Mouse (Mus musculus): ENCODE data around the gene Spc24. TPM values are rescaled to one million over a fixed set of nuclear protein-coding genes. Genes with fewer than 3 reads are reported as not detected.

Spc24 gene
- polyA plus RNA-seq, 1 experiment: 80.1 TPM

DNA sequence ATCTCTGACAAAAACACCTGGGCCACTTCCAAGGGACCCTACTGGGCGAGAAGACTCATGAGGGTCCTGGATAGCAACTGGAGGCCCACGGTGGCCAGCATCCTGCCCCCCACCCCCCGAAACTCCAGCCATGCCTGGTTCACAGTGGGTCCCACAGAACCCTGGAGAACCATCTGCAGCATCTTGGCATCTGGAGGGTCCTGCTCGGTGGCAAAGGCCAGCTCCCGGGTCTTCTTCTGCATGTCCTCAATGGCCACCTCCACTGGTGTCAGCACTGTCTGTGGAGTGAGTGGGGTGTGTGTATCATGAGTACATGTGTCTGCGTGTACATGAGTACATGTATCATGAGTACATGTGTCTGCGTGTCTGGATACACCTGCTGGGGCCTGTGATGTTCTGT, 41.5 kb upstream of the Spc24 start:
- peaks cover 10% of the 10 kb centered on the region for H3K79me3 ChIP-seq (ENCODE audit: low read depth)
- TF ChIP-seq CEBPB (IDR thresholded peaks at IDR 0.05; ENCODE audit: low read depth) (no peak), MAX (IDR thresholded peaks at IDR 0.05) (no peak), USF1 (IDR thresholded peaks at IDR 0.05; ENCODE audit: low read depth) (no peak), MYOD1 (IDR thresholded peaks at IDR 0.05; ENCODE audit: control insufficient read depth, insufficient read length, low read depth) (no peak)
- no peaks in the 10 kb centered on the region for H3K27me3 ChIP-seq (ENCODE audit: control insufficient read depth, insufficient read depth, insufficient read length)
- H3K36me3 ChIP-seq (ENCODE audit: control insufficient read depth, insufficient read depth): peaks cover 4% of the 10 kb centered on the region
- H3K79me2 ChIP-seq (ENCODE audit: control insufficient read depth, insufficient read depth): peaks cover 24% of the 10 kb centered on the region
- H3K4me3 ChIP-seq (ENCODE audit: insufficient read depth, poor library complexity, severe bottlenecking): no peak overlapping the region
- H3ac ChIP-seq (ENCODE audit: control insufficient read depth, insufficient read length, low read depth): no peak overlapping the region

DNA sequence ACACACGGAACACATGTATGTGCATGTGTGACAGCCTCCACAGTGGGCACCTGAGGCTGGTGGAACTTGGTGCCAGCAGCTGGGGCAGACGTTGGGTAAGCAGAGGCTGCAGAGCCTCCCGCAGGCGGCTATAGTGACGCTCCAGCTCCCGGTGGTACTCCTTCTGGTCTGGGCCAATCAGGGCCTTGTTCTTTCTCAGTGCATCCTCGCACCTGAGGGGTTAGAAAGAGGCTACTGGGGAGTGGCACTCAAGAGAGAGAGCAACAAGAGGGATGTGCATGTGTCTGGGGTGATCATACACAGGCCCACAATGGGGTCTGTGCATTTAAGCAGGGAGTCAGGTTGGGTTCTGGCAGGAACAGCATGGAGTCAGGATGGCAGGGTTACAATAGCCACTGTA, 41.0 kb upstream of the Spc24 start:
- H3K36me3 ChIP-seq (ENCODE audit: control insufficient read depth, insufficient read depth): peaks cover 4% of the 10 kb centered on the region
- H3K4me3 ChIP-seq (ENCODE audit: insufficient read depth, poor library complexity, severe bottlenecking): no peak overlapping the region
- no peaks in the 10 kb centered on the region for H3K27me3 ChIP-seq (ENCODE audit: control insufficient read depth, insufficient read depth, insufficient read length)
- H3ac ChIP-seq (ENCODE audit: control insufficient read depth, insufficient read length, low read depth): no peak overlapping the region
- H3K79me2 ChIP-seq (ENCODE audit: control insufficient read depth, insufficient read depth): peaks cover 29% of the 10 kb centered on the region
- TF ChIP-seq USF1 (IDR thresholded peaks at IDR 0.05; ENCODE audit: low read depth): no peak
- TF ChIP-seq MYOD1 (IDR thresholded peaks at IDR 0.05; ENCODE audit: control insufficient read depth, insufficient read length, low read depth): no peak
- no peak for TF ChIP-seq CEBPB (IDR thresholded peaks at IDR 0.05; ENCODE audit: low read depth)
- no peak for TF ChIP-seq CTCF (IDR thresholded peaks at IDR 0.05; ENCODE audit: control insufficient read depth, insufficient read depth, insufficient read length)
- TF ChIP-seq MYOG (IDR thresholded peaks at IDR 0.05; ENCODE audit: control insufficient read depth, extremely low read depth, insufficient read length): no peak
- no peak for TF ChIP-seq FOSL1 (IDR thresholded peaks at IDR 0.05; ENCODE audit: insufficient read depth, low read length, poor library complexity, severe bottlenecking)
- no peak for TF ChIP-seq MAX (IDR thresholded peaks at IDR 0.05)
- H3K79me3 ChIP-seq (ENCODE audit: low read depth): peaks cover 14% of the 10 kb centered on the region

DNA sequence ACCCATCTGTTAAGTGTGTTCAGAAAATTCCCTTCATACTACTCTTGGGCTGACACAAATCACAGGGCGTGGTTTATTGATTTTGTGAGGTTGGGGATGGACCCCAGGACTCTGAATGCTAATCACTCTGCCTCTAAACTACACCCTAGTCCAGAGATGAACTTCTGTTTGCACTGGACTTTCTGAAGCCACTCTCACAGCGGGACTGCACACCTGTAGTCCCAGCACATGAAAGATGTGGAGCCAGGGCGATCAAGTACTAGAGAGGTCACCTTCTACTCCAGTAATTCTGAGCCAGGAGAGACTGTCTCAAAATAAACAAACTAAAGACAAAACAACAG, 38.9 kb upstream of the Spc24 start:
- Histone ChIP-seq H3ac (ENCODE audit: control insufficient read depth, insufficient read length, low read depth) (no peak overlapping the region), H3K27me3 (ENCODE audit: control insufficient read depth, insufficient read depth, insufficient read length) (no peaks in the 10 kb centered on the region), H3K36me3 (ENCODE audit: control insufficient read depth, insufficient read depth) (peaks cover 13% of the 10 kb centered on the region), H3K79me2 (ENCODE audit: control insufficient read depth, insufficient read depth) (peaks cover 51% of the 10 kb centered on the region), H3K79me3 (ENCODE audit: low read depth) (peaks cover 23% of the 10 kb centered on the region), H3K4me3 (ENCODE audit: insufficient read depth, poor library complexity, severe bottlenecking) (no peak overlapping the region)
- TF ChIP-seq MYOG (IDR thresholded peaks at IDR 0.05; ENCODE audit: control insufficient read depth, extremely low read depth, insufficient read length) (no peak), MAX (IDR thresholded peaks at IDR 0.05) (no peak), FOSL1 (IDR thresholded peaks at IDR 0.05; ENCODE audit: insufficient read depth, low read length, poor library complexity, severe bottlenecking) (no peak), USF1 (IDR thresholded peaks at IDR 0.05; ENCODE audit: low read depth) (no peak), MYOD1 (IDR thresholded peaks at IDR 0.05; ENCODE audit: control insufficient read depth, insufficient read length, low read depth) (no peak), CEBPB (IDR thresholded peaks at IDR 0.05; ENCODE audit: low read depth) (no peak), CTCF (IDR thresholded peaks at IDR 0.05; ENCODE audit: control insufficient read depth, insufficient read depth, insufficient read length) (no peak)

GRCm38 (mm10) chr9:21798345-21799009, 38.4 kb upstream of the Spc24 start, which contains the start of gene Kank2:
TSS of gene Kank2 (minus strand) at chr9:21798744.
- peak; percentile 53 for TF ChIP-seq USF1 (IDR thresholded peaks at IDR 0.05; ENCODE audit: low read depth)
- no peak for TF ChIP-seq CTCF (IDR thresholded peaks at IDR 0.05; ENCODE audit: control insufficient read depth, insufficient read depth, insufficient read length)
- Histone ChIP-seq H3K36me3 (ENCODE audit: control insufficient read depth, insufficient read depth) (peaks cover 18% of the 10 kb centered on the region), H3K27me3 (ENCODE audit: control insufficient read depth, insufficient read depth, insufficient read length) (no peaks in the 10 kb centered on the region), H3K79me3 (ENCODE audit: low read depth) (peaks cover 23% of the 10 kb centered on the region), H3K4me3 (ENCODE audit: insufficient read depth, poor library complexity, severe bottlenecking) (peak within 1 kb of the TSS; percentile 66), H3K79me2 (ENCODE audit: control insufficient read depth, insufficient read depth) (peaks cover 56% of the 10 kb centered on the region), H3ac (ENCODE audit: control insufficient read depth, insufficient read length, low read depth) (peak within 1 kb of the TSS; percentile 72)

GRCm38 (mm10) chr9:21797921-21798344, 37.8 kb upstream of the Spc24 start:
- TF ChIP-seq MYOD1 (IDR thresholded peaks at IDR 0.05; ENCODE audit: control insufficient read depth, insufficient read length, low read depth): no peak
- TF ChIP-seq CEBPB (IDR thresholded peaks at IDR 0.05; ENCODE audit: low read depth): no peak
- TF ChIP-seq FOSL1 (IDR thresholded peaks at IDR 0.05; ENCODE audit: insufficient read depth, low read length, poor library complexity, severe bottlenecking): no peak
- TF ChIP-seq USF1 (IDR thresholded peaks at IDR 0.05; ENCODE audit: low read depth): no peak
- no peak for TF ChIP-seq MAX (IDR thresholded peaks at IDR 0.05)
- TF ChIP-seq CTCF (IDR thresholded peaks at IDR 0.05; ENCODE audit: control insufficient read depth, insufficient read depth, insufficient read length): no peak
- no peak for TF ChIP-seq MYOG (IDR thresholded peaks at IDR 0.05; ENCODE audit: control insufficient read depth, extremely low read depth, insufficient read length)
- peaks cover 56% of the 10 kb centered on the region for H3K79me2 ChIP-seq (ENCODE audit: control insufficient read depth, insufficient read depth)
- peak overlapping the region; percentile 72 for H3ac ChIP-seq (ENCODE audit: control insufficient read depth, insufficient read length, low read depth)
- H3K27me3 ChIP-seq (ENCODE audit: control insufficient read depth, insufficient read depth, insufficient read length): no peaks in the 10 kb centered on the region
- H3K4me3 ChIP-seq (ENCODE audit: insufficient read depth, poor library complexity, severe bottlenecking): peak overlapping the region; percentile 66
- peaks cover 23% of the 10 kb centered on the region for H3K36me3 ChIP-seq (ENCODE audit: control insufficient read depth, insufficient read depth)
- H3K79me3 ChIP-seq (ENCODE audit: low read depth): peaks cover 23% of the 10 kb centered on the region

DNA sequence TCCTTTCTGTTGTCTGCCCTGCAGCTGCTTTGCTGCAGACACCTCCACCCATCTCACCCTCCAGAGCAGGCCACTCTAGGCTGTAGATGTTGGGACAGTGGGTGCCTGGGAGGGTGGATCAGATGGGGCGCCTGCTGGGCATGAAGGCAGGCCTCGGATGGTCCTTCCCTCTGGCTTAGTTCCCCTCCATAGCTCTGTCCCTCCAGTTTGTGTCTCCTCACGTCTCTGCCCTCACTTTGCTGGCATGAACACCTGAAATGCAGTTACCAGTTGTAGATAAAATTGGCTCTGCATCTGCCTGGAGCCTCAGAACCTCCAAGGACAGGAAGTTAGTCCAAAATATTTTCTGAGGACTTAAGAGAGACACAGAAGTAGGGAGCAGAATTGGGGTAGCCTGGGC, 36.8 kb upstream of the Spc24 start:
- Histone ChIP-seq H3K79me2 (ENCODE audit: control insufficient read depth, insufficient read depth) (peaks cover 62% of the 10 kb centered on the region), H3K4me3 (ENCODE audit: insufficient read depth, poor library complexity, severe bottlenecking) (no peak overlapping the region), H3K79me3 (ENCODE audit: low read depth) (peaks cover 21% of the 10 kb centered on the region), H3ac (ENCODE audit: control insufficient read depth, insufficient read length, low read depth) (peak overlapping the region; percentile 12), H3K27me3 (ENCODE audit: control insufficient read depth, insufficient read depth, insufficient read length) (no peaks in the 10 kb centered on the region), H3K36me3 (ENCODE audit: control insufficient read depth, insufficient read depth) (peaks cover 24% of the 10 kb centered on the region)
- TF ChIP-seq CTCF (IDR thresholded peaks at IDR 0.05; ENCODE audit: control insufficient read depth, insufficient read depth, insufficient read length): no peak
- no peak for TF ChIP-seq MAX (IDR thresholded peaks at IDR 0.05)
- TF ChIP-seq MYOD1 (IDR thresholded peaks at IDR 0.05; ENCODE audit: control insufficient read depth, insufficient read length, low read depth): no peak
- no peak for TF ChIP-seq USF1 (IDR thresholded peaks at IDR 0.05; ENCODE audit: low read depth)
- no peak for TF ChIP-seq FOSL1 (IDR thresholded peaks at IDR 0.05; ENCODE audit: insufficient read depth, low read length, poor library complexity, severe bottlenecking)
- no peak for TF ChIP-seq CEBPB (IDR thresholded peaks at IDR 0.05; ENCODE audit: low read depth)
- no peak for TF ChIP-seq MYOG (IDR thresholded peaks at IDR 0.05; ENCODE audit: control insufficient read depth, extremely low read depth, insufficient read length)

All from C2C12 (cell line).